Mouse (Mus musculus) hindbrain, embryonic 14.5 days (tissue): ENCODE results near the gene Ccdc69. TPM values are rescaled to one million over a fixed set of nuclear protein-coding genes. Genes with fewer than 3 reads are reported as not detected.
A peak's percentile ranks its signal among the peaks of the same experiment; 100 is the strongest.

Experiments
- ATAC-seq: fragments of 200-750 bp; cut with Nextera tagmentation; 2 replicates; pipeline ENCODE4 v1.8.0; 2017; ENCODE audit warnings: moderate number of reproducible peaks, mild to moderate bottlenecking, moderate TSS enrichment, moderate library complexity; ENCODE audit not compliant: low FRiP score
- DNase-seq: peaks from one replicate; pipeline ENCODE4 v3.0.0-alpha.2; 2015; ENCODE audit warnings: low spot score
- H3K27ac ChIP-seq: fragments of 300-500 bp; sonication (generic); 2 replicates; pipeline ENCODE4 v1.5.1; 2014; ENCODE audit warnings: mild to moderate bottlenecking, moderate library complexity
- H3K27me3 ChIP-seq: fragments of 300-500 bp; sonication (generic); 2 replicates; pipeline ENCODE4 v1.6.1; 2014; ENCODE audit warnings: mild to moderate bottlenecking, low read length, mixed read lengths; ENCODE audit not compliant: control insufficient read depth, insufficient read depth
- H3K36me3 ChIP-seq: fragments of 300-500 bp; sonication (generic); replicated peaks from 2 replicates; pipeline ENCODE4 v1.6.1; 2014; ENCODE audit not compliant: control insufficient read depth, insufficient read depth
- H3K4me1 ChIP-seq: fragments of 300-500 bp; sonication (generic); replicated peaks from 2 replicates; pipeline ENCODE4 v1.6.1; 2014; ENCODE audit warnings: antibody characterized with exemption, low read length, mixed read lengths; ENCODE audit not compliant: control insufficient read depth, insufficient read depth
- H3K4me2 ChIP-seq: fragments of 300-500 bp; sonication (generic); replicated peaks from 2 replicates; pipeline ENCODE4 v1.6.1; 2014; ENCODE audit warnings: mild to moderate bottlenecking, moderate library complexity
- H3K4me3 ChIP-seq: fragments of 300-500 bp; sonication (generic); replicated peaks from 2 replicates; pipeline ENCODE4 v1.5.1; 2014; ENCODE audit warnings: mild to moderate bottlenecking, low read length
- H3K9ac ChIP-seq: fragments of 300-500 bp; sonication (generic); 2 replicates; pipeline ENCODE4 v1.6.1; 2014
- H3K9me3 ChIP-seq: fragments of 300-500 bp; sonication (generic); 2 replicates; pipeline ENCODE4 v1.6.1; 2016; ENCODE audit warnings: low read length; ENCODE audit not compliant: control insufficient read depth
- WGBS: fragments of 180-500 bp; shearing (Covaris S2); extraction: QIAGEN DNeasy Blood & Tissue Kit; methylation state at CpG from one replicate; pipeline ENCODE4 v1.1.7; 2014; 5-methylcytosine and 5-hydroxymethylcytosine counted together
- polyA plus RNA-seq: library from polyadenylated mRNA; unstranded; fragments of >200 nt; fragmentation: Nextera tagmentation; extraction: Ambion mirVana; gene quantifications from 2 replicates; pipeline ENCODE4 v1.2.1, GENCODE M21; 2014

The Ccdc69 gene
- polyA plus RNA-seq, 1 experiment from 2014 or later, result 0.36 TPM

- Histone ChIP-seq H3K9ac (no peak overlapping the region), H3K9me3 (no peaks in the 10 kb centered on the region), H3K27me3 (peaks cover 11% of the 10 kb centered on the region), H3K36me3 (no peaks in the 10 kb centered on the region), H3K27ac (no peak overlapping the region), H3K4me2 (no peak overlapping the region), H3K4me3 (no peak overlapping the region), H3K4me1 (peaks cover 4% of the 10 kb centered on the region; the same call in 1 of the 2 replicates)
- ATAC-seq (no peak), DNase-seq (no peak)
- WGBS, result 92% methylated on average over 9 of the region's 9 CpGs
These were observed 3.3 kb upstream of the Ccdc69 start for GRCm38 (mm10) chr11:55081206-55081605.

DNA sequence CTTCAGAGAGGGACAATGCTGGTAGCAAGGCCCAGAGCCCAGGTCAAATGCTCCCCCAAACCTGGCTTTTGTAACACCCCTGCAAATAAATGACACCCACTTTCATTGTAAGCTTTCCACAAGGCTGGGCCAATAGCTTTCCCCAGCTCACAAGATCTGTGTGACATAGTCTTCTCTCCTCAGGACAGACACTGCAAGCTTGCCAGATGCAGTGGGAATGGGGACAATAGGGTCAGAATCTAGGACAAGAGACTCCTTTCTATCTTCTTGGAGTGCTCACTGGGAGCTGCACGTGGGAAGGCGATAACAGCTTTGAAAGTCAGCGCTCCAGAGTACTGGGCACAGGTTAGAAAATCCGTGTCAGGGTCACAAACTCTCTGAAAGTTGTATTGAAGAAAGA, 1.2 kb upstream of the Ccdc69 start:
- DNase-seq (no peak), ATAC-seq (no peak)
- Histone ChIP-seq H3K9ac (no peak overlapping the region), H3K4me1 (peaks cover 4% of the 10 kb centered on the region; the same call in 1 of the 2 replicates), H3K4me3 (no peak overlapping the region), H3K4me2 (no peak overlapping the region), H3K9me3 (no peaks in the 10 kb centered on the region), H3K27me3 (peaks cover 11% of the 10 kb centered on the region), H3K27ac (no peak overlapping the region), H3K36me3 (no peaks in the 10 kb centered on the region)
- 58% methylated on average over 4 of the region's 4 CpGs for WGBS

- no peaks in the 10 kb centered on the region for H3K36me3 ChIP-seq
- H3K4me1 ChIP-seq, result peaks cover 4% of the 10 kb centered on the region; the same call in 1 of the 2 replicates
- H3K27ac ChIP-seq, result no peak overlapping the region
- H3K27me3 ChIP-seq, result peaks cover 11% of the 10 kb centered on the region
- WGBS, result 47% methylated on average over 3 of the region's 3 CpGs
- H3K9ac ChIP-seq, result no peak overlapping the region
- peak overlapping the region; percentile 91 for H3K4me2 ChIP-seq
- H3K4me3 ChIP-seq, result no peak overlapping the region; the same call in 1 of the 2 replicates
- ATAC-seq, result no peak
- no peaks in the 10 kb centered on the region for H3K9me3 ChIP-seq
- DNase-seq, result no peak
These were observed 571 bp upstream of the Ccdc69 start for GRCm38 (mm10) chr11:55078502-55078901.

GRCm38 (mm10) chr11:55076234-55076633, 1.7 kb downstream of the Ccdc69 start:
- Histone ChIP-seq H3K27me3 (peaks cover 11% of the 10 kb centered on the region), H3K4me1 (peaks cover 4% of the 10 kb centered on the region; the same call in 1 of the 2 replicates), H3K9ac (no peak overlapping the region), H3K4me2 (no peak overlapping the region), H3K27ac (no peak overlapping the region), H3K4me3 (no peak overlapping the region), H3K36me3 (no peaks in the 10 kb centered on the region), H3K9me3 (no peaks in the 10 kb centered on the region)
- 94% methylated on average over 5 of the region's 5 CpGs for WGBS
- DNase-seq (no peak), ATAC-seq (no peak)

DNA sequence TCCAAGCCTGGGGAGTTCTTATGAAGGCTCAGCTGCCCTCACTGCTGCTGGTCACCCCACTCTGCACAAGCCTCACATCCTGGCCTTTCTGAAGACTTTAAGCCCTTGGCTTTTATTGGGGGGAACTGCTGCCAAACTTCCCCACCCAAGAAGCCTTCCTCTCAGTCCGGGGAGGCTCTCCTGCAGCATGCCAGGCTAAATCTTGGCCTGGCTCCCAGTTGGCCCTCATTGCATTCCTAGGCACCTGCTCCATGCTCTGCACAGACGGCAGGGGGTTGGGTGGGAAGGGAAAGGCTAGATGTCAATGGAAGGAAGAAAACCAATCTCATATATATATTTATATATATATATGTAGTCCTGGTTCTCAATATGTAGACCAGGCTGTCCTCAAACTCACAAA, 2.3 kb downstream of the Ccdc69 start:
- Histone ChIP-seq H3K27ac (no peak overlapping the region), H3K27me3 (peaks cover 11% of the 10 kb centered on the region), H3K4me1 (peaks cover 4% of the 10 kb centered on the region; the same call in 1 of the 2 replicates), H3K36me3 (no peaks in the 10 kb centered on the region), H3K9me3 (no peaks in the 10 kb centered on the region), H3K4me3 (no peak overlapping the region), H3K9ac (no peak overlapping the region), H3K4me2 (no peak overlapping the region)
- WGBS, result 51% methylated on average over 2 of the region's 2 CpGs
- no peak for ATAC-seq
- DNase-seq, result no peak

DNA sequence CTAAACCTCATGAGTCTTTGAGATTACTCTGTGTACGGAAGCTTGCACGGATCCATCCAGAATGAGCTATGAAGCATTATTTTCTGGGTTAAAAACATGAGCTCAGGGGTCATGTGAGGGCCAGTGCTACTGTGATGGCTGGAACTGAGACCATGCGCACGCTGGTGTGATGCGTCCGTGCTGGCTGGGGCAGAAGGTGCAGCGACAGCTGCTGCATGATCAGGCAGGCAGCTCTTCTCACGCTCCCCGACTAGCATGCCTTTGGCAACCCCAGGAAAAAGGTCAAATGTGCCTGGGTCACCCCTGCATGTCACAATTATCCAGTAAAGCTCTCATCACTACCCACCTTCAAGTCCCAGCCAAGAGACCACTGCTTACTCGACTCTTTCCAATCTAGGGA, 4.7 kb downstream of the Ccdc69 start:
- H3K9ac ChIP-seq, result no peak overlapping the region
- no peak for DNase-seq
- no peak overlapping the region for H3K4me2 ChIP-seq
- H3K36me3 ChIP-seq, result no peaks in the 10 kb centered on the region
- peaks cover 4% of the 10 kb centered on the region; the same call in 1 of the 2 replicates for H3K4me1 ChIP-seq
- peaks cover 7% of the 10 kb centered on the region; the same call in 1 of the 2 replicates for H3K27me3 ChIP-seq
- no peaks in the 10 kb centered on the region for H3K9me3 ChIP-seq
- no peak for ATAC-seq
- no peak overlapping the region for H3K27ac ChIP-seq
- no peak overlapping the region for H3K4me3 ChIP-seq
- WGBS, result 83% methylated on average over 10 of the region's 10 CpGs

DNA sequence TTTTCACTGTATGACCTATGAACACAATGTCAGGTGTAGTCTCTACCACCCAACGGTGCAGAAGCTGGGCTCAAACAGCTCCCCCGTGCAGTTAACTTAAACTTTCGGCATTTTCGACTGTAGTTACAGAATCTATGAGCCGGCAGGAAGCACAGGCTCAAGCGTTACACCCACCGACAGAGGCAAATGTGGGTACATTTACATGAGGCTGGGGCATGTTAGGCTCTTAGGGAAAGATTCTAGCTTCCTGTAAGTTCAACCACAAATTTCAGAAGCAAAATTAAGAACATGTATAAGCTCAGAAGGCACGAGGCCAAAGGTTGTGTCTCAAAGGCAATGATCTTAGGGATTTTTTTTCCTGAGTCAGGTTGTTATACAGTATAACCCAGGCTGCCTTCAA, 5.5 kb downstream of the Ccdc69 start:
- Histone ChIP-seq H3K4me3 (no peak overlapping the region), H3K9me3 (no peaks in the 10 kb centered on the region), H3K9ac (no peak overlapping the region), H3K27me3 (peaks cover 4% of the 10 kb centered on the region; the same call in 1 of the 2 replicates), H3K4me1 (peaks cover 3% of the 10 kb centered on the region; the same call in 1 of the 2 replicates), H3K27ac (no peak overlapping the region), H3K4me2 (no peak overlapping the region), H3K36me3 (no peaks in the 10 kb centered on the region)
- DNase-seq (no peak), ATAC-seq (no peak)
- 90% methylated on average over 8 of the region's 8 CpGs for WGBS

GRCm38 (mm10) chr11:55071344-55071743, 6.6 kb downstream of the Ccdc69 start:
- 91% methylated on average over 5 of the region's 5 CpGs for WGBS
- ATAC-seq, result no peak
- H3K27me3 ChIP-seq, result no peaks in the 10 kb centered on the region

DNA sequence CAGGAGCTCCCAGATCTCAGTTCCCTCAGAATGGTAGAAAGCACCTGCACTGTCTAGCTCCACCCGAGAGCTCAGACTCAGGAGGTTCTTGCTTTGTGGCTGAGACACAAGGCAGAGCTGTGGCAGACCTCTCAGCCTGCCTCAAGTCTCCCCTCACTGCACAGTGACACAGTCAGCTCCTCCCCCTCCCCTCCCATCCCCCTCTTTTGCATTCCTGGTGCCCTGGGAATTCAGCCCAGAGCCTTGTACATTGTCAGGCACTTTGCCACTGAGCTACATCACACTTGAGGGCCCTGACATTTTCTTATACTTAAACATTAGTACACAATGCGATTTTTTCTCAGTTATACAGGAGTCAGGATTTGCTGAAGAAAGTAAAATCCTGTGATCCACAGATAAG, 8.9 kb downstream of the Ccdc69 start:
- no peak overlapping the region for H3K4me3 ChIP-seq
- no peak overlapping the region for H3K27ac ChIP-seq
- ATAC-seq (no peak), DNase-seq (no peak)
- no peaks in the 10 kb centered on the region for H3K9me3 ChIP-seq
- H3K4me2 ChIP-seq, result no peak overlapping the region
- no peaks in the 10 kb centered on the region for H3K4me1 ChIP-seq
- no peaks in the 10 kb centered on the region for H3K27me3 ChIP-seq
- no peaks in the 10 kb centered on the region for H3K36me3 ChIP-seq
- 42% methylated on average over 2 of the region's 2 CpGs for WGBS
- H3K9ac ChIP-seq, result no peak overlapping the region

More at GRCm38 (mm10) chr11:55071344-55071743, 6.6 kb downstream of the Ccdc69 start:
- no peaks in the 10 kb centered on the region for H3K36me3 ChIP-seq
- no peak for DNase-seq
- no peak overlapping the region for H3K4me2 ChIP-seq
- no peak overlapping the region for H3K9ac ChIP-seq
- no peak overlapping the region for H3K27ac ChIP-seq
- H3K4me3 ChIP-seq, result no peak overlapping the region
- no peaks in the 10 kb centered on the region for H3K9me3 ChIP-seq
- H3K4me1 ChIP-seq, result no peaks in the 10 kb centered on the region

- ATAC-seq (no peak), DNase-seq (no peak)
- Histone ChIP-seq H3K27ac (no peak overlapping the region), H3K9ac (no peak overlapping the region), H3K4me3 (no peak overlapping the region), H3K4me2 (no peak overlapping the region), H3K36me3 (no peaks in the 10 kb centered on the region), H3K27me3 (no peaks in the 10 kb centered on the region), H3K9me3 (no peaks in the 10 kb centered on the region), H3K4me1 (no peaks in the 10 kb centered on the region)
- 71% methylated on average over 4 of the region's 4 CpGs for WGBS
These were observed 11.0 kb downstream of the Ccdc69 start for GRCm38 (mm10) chr11:55066921-55067320.
